Mouse (Mus musculus) E14TG2a.4 (cell line): ENCODE measurements around the gene Lbh.

Experiments used
- H3K27me3 ChIP-seq: 2 replicates; pipeline ENCODE4 v1.6.1; 2014; ENCODE audit warnings: low read length, control low read depth; ENCODE audit not compliant: insufficient read depth
- H3K36me3 ChIP-seq: 2 replicates; pipeline ENCODE4 v1.6.1; 2014; ENCODE audit warnings: low read length, control low read depth; ENCODE audit not compliant: insufficient read depth
- H3K4me1 ChIP-seq: replicated peaks from 2 replicates; pipeline ENCODE4 v1.6.1; 2014; ENCODE audit warnings: low read depth, low read length, control low read depth
- H3K4me3 ChIP-seq: replicated peaks from 2 replicates; pipeline ENCODE4 v1.5.1; 2014; ENCODE audit warnings: mild to moderate bottlenecking, low read length
- H3K9me3 ChIP-seq: 2 replicates; pipeline ENCODE4 v1.6.1; 2014; ENCODE audit warnings: low read length, control low read depth
- CTCF ChIP-seq: conservative IDR thresholded peaks from 2 replicates; pipeline ENCODE4 v1.5.1; 2014; ENCODE audit warnings: low read length
- NANOG ChIP-seq: IDR thresholded peaks from 2 replicates; pipeline ENCODE4 v1.6.1; 2014; ENCODE audit warnings: borderline replicate concordance, low read length, mixed read lengths
- POU5F1 ChIP-seq: IDR thresholded peaks from 2 replicates; pipeline ENCODE4 v1.6.1; 2014; ENCODE audit warnings: low read length, borderline replicate concordance

Lbh gene

DNA sequence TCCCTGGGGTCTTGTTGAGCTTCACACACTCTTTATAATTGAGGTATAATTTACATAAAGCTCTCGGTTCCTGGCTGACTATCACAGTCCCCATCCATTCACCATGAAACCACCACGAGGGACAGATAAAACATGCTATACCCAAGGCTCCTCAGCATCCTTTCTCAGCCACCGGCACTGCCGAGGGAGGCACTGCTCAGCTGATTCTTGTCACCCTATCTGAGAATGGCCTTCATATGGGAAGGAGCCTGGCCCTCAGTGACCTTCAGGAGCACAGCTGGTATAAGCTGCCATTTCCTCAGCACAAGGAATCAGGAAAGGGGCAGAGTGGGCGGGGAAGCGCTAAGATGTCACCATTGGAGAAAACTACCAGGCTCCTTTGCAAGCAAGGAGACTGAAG is 33.2 kb downstream of the Lbh start:
- Histone ChIP-seq H3K36me3 (no peaks in the 10 kb centered on the region), H3K4me3 (no peak overlapping the region), H3K27me3 (no peaks in the 10 kb centered on the region), H3K9me3 (peaks cover 8% of the 10 kb centered on the region; the same call in 1 of the 2 replicates), H3K4me1 (no peaks in the 10 kb centered on the region)
- TF ChIP-seq CTCF = no peak
- TF ChIP-seq POU5F1 = no peak
- no peak for TF ChIP-seq NANOG

GRCm38 (mm10) chr17:72953811-72954685 is 35.9 kb downstream of the Lbh start:
- no peaks in the 10 kb centered on the region for H3K4me1 ChIP-seq
- 0 out of 2 replicates have a peak, but pooled peaks cover 2% of the 10 kb centered on the region for H3K27me3 ChIP-seq
- no peak overlapping the region for H3K4me3 ChIP-seq
- H3K9me3 ChIP-seq = no peaks in the 10 kb centered on the region
- H3K36me3 ChIP-seq = no peaks in the 10 kb centered on the region
- TF ChIP-seq POU5F1 = no peak
- no peak for TF ChIP-seq NANOG
- TF ChIP-seq CTCF = no peak

- H3K4me3 ChIP-seq = no peak overlapping the region
- no peaks in the 10 kb centered on the region for H3K36me3 ChIP-seq
- H3K27me3 ChIP-seq = peaks cover 5% of the 10 kb centered on the region; the same call in 1 of the 2 replicates
- TF ChIP-seq CTCF (no peak), POU5F1 (no peak), NANOG (no peak)
- no peaks in the 10 kb centered on the region for H3K4me1 ChIP-seq
- no peaks in the 10 kb centered on the region for H3K9me3 ChIP-seq
Observed at GRCm38 (mm10) chr17:72955534-72955933, 37.4 kb downstream of the Lbh start.

DNA sequence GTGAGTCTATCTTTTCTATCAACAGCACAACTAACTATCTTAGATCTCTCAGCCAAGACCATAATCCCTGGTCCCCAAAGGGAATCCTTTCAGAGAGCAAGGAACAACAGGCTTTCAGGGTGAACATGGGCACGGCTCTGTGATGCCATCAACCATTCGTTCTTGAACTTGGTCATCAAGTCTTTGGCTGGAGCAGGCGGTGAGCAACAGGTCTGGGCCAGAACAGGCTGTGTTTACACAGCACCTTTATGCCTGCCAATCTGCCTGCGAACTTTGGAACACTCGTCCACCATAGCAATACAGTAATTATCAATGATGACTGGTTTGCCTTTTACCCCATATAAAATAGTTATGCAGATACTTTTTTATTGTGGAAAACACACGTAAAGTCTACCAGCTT is 38.9 kb downstream of the Lbh start:
- H3K4me3 ChIP-seq = no peak overlapping the region
- no peak for TF ChIP-seq CTCF
- no peak for TF ChIP-seq NANOG
- no peak for TF ChIP-seq POU5F1
- H3K4me1 ChIP-seq = no peaks in the 10 kb centered on the region
- H3K27me3 ChIP-seq = peaks cover 10% of the 10 kb centered on the region; the same call in 1 of the 2 replicates
- no peaks in the 10 kb centered on the region for H3K9me3 ChIP-seq
- no peaks in the 10 kb centered on the region for H3K36me3 ChIP-seq

DNA sequence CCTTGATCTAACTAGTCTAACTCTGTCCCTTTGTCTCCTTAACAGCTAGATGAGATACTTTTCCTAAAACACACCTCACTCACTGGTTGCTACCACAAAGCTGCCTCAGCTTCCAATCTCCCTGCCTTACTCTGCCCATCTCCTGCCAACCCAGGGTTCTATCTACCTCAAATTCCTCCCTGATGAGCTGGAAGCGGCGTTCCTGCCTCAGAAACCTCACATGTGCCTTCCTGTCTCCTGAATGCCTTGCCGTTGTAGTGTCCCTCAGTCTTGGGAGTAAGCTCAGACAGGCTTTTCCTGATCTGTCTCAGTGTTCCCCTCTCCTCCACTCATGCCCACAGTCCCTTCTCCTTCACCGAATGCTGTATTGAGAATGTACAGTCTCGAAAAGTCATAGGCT is 40.8 kb downstream of the Lbh start:
- Histone ChIP-seq H3K27me3 (peaks cover 10% of the 10 kb centered on the region; the same call in 1 of the 2 replicates), H3K9me3 (no peaks in the 10 kb centered on the region), H3K4me3 (no peak overlapping the region), H3K36me3 (no peaks in the 10 kb centered on the region), H3K4me1 (no peaks in the 10 kb centered on the region)
- no peak for TF ChIP-seq CTCF
- no peak for TF ChIP-seq POU5F1
- TF ChIP-seq NANOG = no peak

- no peaks in the 10 kb centered on the region for H3K4me1 ChIP-seq
- H3K4me3 ChIP-seq = no peak overlapping the region
- no peaks in the 10 kb centered on the region for H3K36me3 ChIP-seq
- no peaks in the 10 kb centered on the region for H3K9me3 ChIP-seq
- peaks cover 10% of the 10 kb centered on the region; the same call in 1 of the 2 replicates for H3K27me3 ChIP-seq
- TF ChIP-seq CTCF (no peak), NANOG (no peak), POU5F1 (no peak)
Observed at GRCm38 (mm10) chr17:72959497-72960039, 41.5 kb downstream of the Lbh start.

- Histone ChIP-seq H3K4me3 (no peak overlapping the region), H3K4me1 (no peaks in the 10 kb centered on the region), H3K9me3 (no peaks in the 10 kb centered on the region), H3K27me3 (peaks cover 10% of the 10 kb centered on the region; the same call in 1 of the 2 replicates), H3K36me3 (no peaks in the 10 kb centered on the region)
- TF ChIP-seq NANOG = no peak
- TF ChIP-seq CTCF = no peak
- no peak for TF ChIP-seq POU5F1
Observed at GRCm38 (mm10) chr17:72960243-72960642, 42.1 kb downstream of the Lbh start.

GRCm38 (mm10) chr17:72960873-72961272 is 42.8 kb downstream of the Lbh start:
- TF ChIP-seq POU5F1 = no peak
- no peak for TF ChIP-seq CTCF
- TF ChIP-seq NANOG = no peak
- Histone ChIP-seq H3K36me3 (no peaks in the 10 kb centered on the region), H3K4me3 (no peak overlapping the region), H3K9me3 (no peaks in the 10 kb centered on the region), H3K27me3 (peaks cover 10% of the 10 kb centered on the region; the same call in 1 of the 2 replicates), H3K4me1 (no peaks in the 10 kb centered on the region)
